Mouse (Mus musculus): ENCODE measurements around the gene Npdc1.

DNA sequence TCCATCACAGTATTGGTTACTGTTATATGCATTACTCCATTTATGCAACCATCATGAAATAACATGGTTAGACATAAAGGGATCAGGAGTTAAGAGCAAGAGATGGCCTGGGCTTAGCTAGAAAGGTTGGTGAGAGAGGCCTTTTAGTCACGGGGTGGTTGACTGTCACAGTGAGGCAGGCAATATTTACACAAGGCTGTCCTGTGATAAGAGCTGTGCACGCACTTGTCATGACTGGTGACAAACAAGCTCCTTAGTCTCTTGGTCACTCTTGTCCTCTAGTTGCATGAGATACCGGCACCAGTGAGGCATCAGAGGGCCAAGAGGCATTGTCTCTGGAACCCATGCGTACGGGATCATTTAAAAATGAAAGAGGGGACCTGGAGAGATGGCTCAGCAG is 14.7 kb upstream of the Npdc1 start:
- no peak for TF ChIP-seq GATA1 (IDR thresholded peaks at IDR 0.05; ENCODE audit: low read length)
- TF ChIP-seq TAL1 (IDR thresholded peaks at IDR 0.05; ENCODE audit: low read length): no peak
